Mouse (Mus musculus) brain, embryonic 14.5 days (tissue): Measurements from ENCODE around the gene Mrpl51. TPM values are rescaled to one million over a fixed set of nuclear protein-coding genes. Genes with fewer than 3 reads are reported as not detected.

Source experiments
- DNase-seq: peaks from one replicate; pipeline ENCODE4 v3.0.0-alpha.2; 2011; ENCODE audit warnings: low read depth
- CTCF ChIP-seq: fragments of 200-500 bp; IDR thresholded peaks from 2 replicates; pipeline ENCODE4 v1.5.1; 2012; ENCODE audit warnings: inconsistent platforms, mild to moderate bottlenecking, moderate library complexity, borderline replicate concordance; ENCODE audit not compliant: insufficient read depth, insufficient read length; ENCODE audit errors: extremely low read depth
- POLR2A ChIP-seq: fragments of 200-500 bp; IDR thresholded peaks from 2 replicates; pipeline ENCODE4 v1.6.1; 2012; ENCODE audit warnings: mild to moderate bottlenecking, inconsistent platforms, borderline replicate concordance; ENCODE audit not compliant: poor library complexity, insufficient read depth, insufficient read length, severe bottlenecking; ENCODE audit errors: extremely low read depth
- polyA plus RNA-seq: library from polyadenylated mRNA; depleted of rRNA; stranded (reverse); fragments of >200 nt; gene quantifications from 2 replicates; pipeline ENCODE4 v1.2.3, GENCODE M21; 2012

Mrpl51 gene
- polyA plus RNA-seq, 1 experiment = 48.9 TPM

- TF ChIP-seq POLR2A (no peak), CTCF (no peak)
These were observed 22.1 kb downstream of the Mrpl51 start for GRCm38 (mm10) chr6:125213715-125214114.

GRCm38 (mm10) chr6:125215148-125215954 lies 23.8 kb downstream of the Mrpl51 start, which contains the start of gene Vamp1:
Gene Vamp1 (plus strand): TSS chr6:125215551.
- peak; percentile 99 for DNase-seq
- TF ChIP-seq POLR2A (peak; percentile 75; the same call in 1 of the 2 replicates), CTCF (no peak)

More at GRCm38 (mm10) chr6:125213715-125214114, 22.1 kb downstream of the Mrpl51 start:
- no peak for DNase-seq

GRCm38 (mm10) chr6:125216898-125217297 lies 25.3 kb downstream of the Mrpl51 start:
- TF ChIP-seq POLR2A (no peak), CTCF (no peak)

GRCm38 (mm10) chr6:125217899-125218298 lies 26.3 kb downstream of the Mrpl51 start:
- TF ChIP-seq POLR2A = no peak
- TF ChIP-seq CTCF = no peak
- no peak for DNase-seq

More at GRCm38 (mm10) chr6:125216898-125217297, 25.3 kb downstream of the Mrpl51 start:
- DNase-seq = no peak

- peak; percentile 66 for DNase-seq
- TF ChIP-seq POLR2A = no peak
- TF ChIP-seq CTCF = peak; percentile 58; the same call in 1 of the 2 replicates
These were observed 27.4 kb downstream of the Mrpl51 start for GRCm38 (mm10) chr6:125218963-125219362.

GRCm38 (mm10) chr6:125221115-125221745 lies 29.6 kb downstream of the Mrpl51 start:
- no peak for DNase-seq
- TF ChIP-seq CTCF (no peak), POLR2A (no peak)

GRCm38 (mm10) chr6:125222146-125222545 lies 30.5 kb downstream of the Mrpl51 start:
- no peak for TF ChIP-seq CTCF
- TF ChIP-seq POLR2A = no peak
- no peak for DNase-seq

- no peak for DNase-seq
- TF ChIP-seq POLR2A (no peak), CTCF (no peak)
These were observed 31.0 kb downstream of the Mrpl51 start for GRCm38 (mm10) chr6:125222577-125222976.

GRCm38 (mm10) chr6:125225518-125226115 lies 34.0 kb downstream of the Mrpl51 start:
- TF ChIP-seq CTCF (peak; percentile 45; the same call in 1 of the 2 replicates), POLR2A (no peak)
- no peak for DNase-seq

- DNase-seq = no peak
These were observed 39.0 kb downstream of the Mrpl51 start for GRCm38 (mm10) chr6:125230571-125230970.

More at GRCm38 (mm10) chr6:125230571-125230970, 39.0 kb downstream of the Mrpl51 start:
- TF ChIP-seq POLR2A = no peak
- no peak for TF ChIP-seq CTCF
